ENCODE assay signal across 28 mouse cellular contexts in genomic region chr3:28740353-28740752, GRCm38 (mm10). TPM values are rescaled to one million over a fixed set of nuclear protein-coding genes. Genes with fewer than 3 reads are reported as not detected.
"Had no signal": no experiment of that assay in that cellular context is flagged by ENCODE, and none has a peak within 500 bp of the region (broad histone marks: within the 10 kb centered on the region; RNA-seq: fewer than 3 reads in every experiment).

No protein-coding gene starts in this region.

- ATAC-seq: hindbrain, postnatal 0 days had no signal

- H3K27me3 ChIP-seq: heart, embryonic 15.5 days; hindbrain, embryonic 13.5 days; hindbrain, embryonic 15.5 days; liver, embryonic 13.5 days had no signal

- H3K9ac ChIP-seq: heart, embryonic 13.5 days; heart, embryonic 15.5 days; hindbrain, embryonic 13.5 days; hindbrain, embryonic 15.5 days; limb, embryonic 12.5 days; liver, embryonic 13.5 days had no signal

- H3K9me3 ChIP-seq: heart, embryonic 13.5 days; heart, embryonic 15.5 days; hindbrain, embryonic 13.5 days; hindbrain, embryonic 15.5 days; limb, embryonic 10.5 days; limb, embryonic 12.5 days; liver, embryonic 13.5 days had no signal

- H3K27ac ChIP-seq: heart, adult 2 months; heart, embryonic 13.5 days; heart, embryonic 15.5 days; hindbrain, embryonic 13.5 days; hindbrain, embryonic 15.5 days; hindbrain, postnatal 0 days; layer of hippocampus, adult 2 months; left cerebral cortex, adult 2 months; limb, embryonic 10.5 days; limb, embryonic 12.5 days; liver, embryonic 13.5 days had no signal

- H3K4me2 ChIP-seq: heart, embryonic 11.5 days; heart, embryonic 13.5 days; heart, embryonic 15.5 days; hindbrain, embryonic 13.5 days; hindbrain, embryonic 15.5 days; limb, embryonic 12.5 days; liver, embryonic 11.5 days; liver, embryonic 13.5 days had no signal

- H3K36me3 ChIP-seq: heart, embryonic 13.5 days; heart, embryonic 15.5 days; hindbrain, embryonic 13.5 days; hindbrain, embryonic 15.5 days; limb, embryonic 10.5 days; limb, embryonic 12.5 days; liver, embryonic 13.5 days had no signal

- H3K4me3 ChIP-seq: heart, adult 2 months; heart, embryonic 13.5 days; heart, embryonic 15.5 days; hindbrain, embryonic 13.5 days; hindbrain, embryonic 15.5 days; layer of hippocampus, adult 2 months; left cerebral cortex, adult 2 months; limb, embryonic 10.5 days; limb, embryonic 12.5 days; liver, embryonic 13.5 days had no signal

- DNase-seq: gastrocnemius, postnatal 14 days; gastrocnemius, postnatal 36 days; heart, adult 2 months; heart, postnatal 14 days; heart, postnatal 36 days; kidney, adult 2 months; kidney, adult 9 months; kidney, postnatal 10 days; kidney, postnatal 25 days; kidney, postnatal 4 days; liver; liver, embryonic 13.5 days had no signal

RNA-seq across cellular contexts. Expression of gene Slc2a2, which starts 42.6 kb away (rescaled TPM):
- total RNA-seq: gastrocnemius, adult 8-10 months; gastrocnemius, postnatal 14 days; gastrocnemius, postnatal 36 days; heart, postnatal 36 days; hindbrain, postnatal 0 days; layer of hippocampus, adult 2 months; layer of hippocampus, postnatal 10 days; layer of hippocampus, postnatal 25 days; left cerebral cortex, adult 2 months; left cerebral cortex, postnatal 14 days; left cerebral cortex, postnatal 36 days had no signal
- polyA plus RNA-seq: limb, embryonic 10.5 days; limb, embryonic 12.5 days had no signal
